Mouse (Mus musculus) gastrocnemius, postnatal 14 days (tissue): ENCODE measurements at regions not wholly inside any gene's neighbourhood (a gene's known extent, or its start where the extent isn't known, plus 50 kb on each side); places are given as distances from the start of the nearest gene placed in this dataset.
A peak's percentile ranks its signal among the peaks of the same experiment; 100 is the strongest.

Source experiments
- DNase-seq: peaks from one replicate; pipeline ENCODE4 v3.0.0; 2021; ENCODE audit warnings: mixed read lengths
- intact Hi-C: fragments of 180-260 bp; cut with DNase I; formaldehyde crosslinking; loops from one replicate; pipeline ENCODE4 v1.15.1; 2025; ENCODE audit warnings: low total_unique reads

- intact Hi-C loops: no loop called here
- DNase-seq: no peak
Measured at GRCm38 (mm10) chr14:102925769-102926443, 56.5 kb downstream of the Kctd12 start.

- intact Hi-C loops: no loop called here
- no peak for DNase-seq
Measured at GRCm38 (mm10) chr14:102924674-102925073, 57.8 kb downstream of the Kctd12 start.

DNA sequence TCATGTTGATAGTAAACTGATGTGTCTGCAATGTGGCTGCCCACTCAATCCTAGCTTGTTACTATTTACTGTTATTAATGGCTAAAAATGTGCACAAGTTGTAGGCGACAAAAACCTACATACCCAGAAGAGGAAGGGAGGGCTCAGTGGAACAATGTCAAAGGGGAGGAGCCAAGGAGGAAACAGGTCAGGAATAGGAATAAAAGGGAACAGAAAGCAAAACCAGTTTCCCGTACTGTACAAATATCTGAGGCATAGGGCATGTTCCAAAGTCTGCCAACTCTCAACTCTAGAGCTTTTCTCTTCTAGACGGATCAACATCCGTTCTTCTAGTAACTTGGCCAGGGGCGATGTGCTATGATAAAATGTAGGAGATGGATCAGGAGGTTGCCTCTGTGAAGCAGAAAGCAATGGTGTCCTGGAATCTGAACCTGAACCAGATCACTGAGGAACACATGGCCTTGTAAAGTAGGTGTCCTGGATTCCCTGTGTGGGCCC lies 59.9 kb downstream of the Kctd12 start:
- intact Hi-C loops: no loop called here
- no peak for DNase-seq

- no peak for DNase-seq
- intact Hi-C loops: no loop called here
Measured at GRCm38 (mm10) chr14:102920415-102920814, 62.0 kb downstream of the Kctd12 start.

DNA sequence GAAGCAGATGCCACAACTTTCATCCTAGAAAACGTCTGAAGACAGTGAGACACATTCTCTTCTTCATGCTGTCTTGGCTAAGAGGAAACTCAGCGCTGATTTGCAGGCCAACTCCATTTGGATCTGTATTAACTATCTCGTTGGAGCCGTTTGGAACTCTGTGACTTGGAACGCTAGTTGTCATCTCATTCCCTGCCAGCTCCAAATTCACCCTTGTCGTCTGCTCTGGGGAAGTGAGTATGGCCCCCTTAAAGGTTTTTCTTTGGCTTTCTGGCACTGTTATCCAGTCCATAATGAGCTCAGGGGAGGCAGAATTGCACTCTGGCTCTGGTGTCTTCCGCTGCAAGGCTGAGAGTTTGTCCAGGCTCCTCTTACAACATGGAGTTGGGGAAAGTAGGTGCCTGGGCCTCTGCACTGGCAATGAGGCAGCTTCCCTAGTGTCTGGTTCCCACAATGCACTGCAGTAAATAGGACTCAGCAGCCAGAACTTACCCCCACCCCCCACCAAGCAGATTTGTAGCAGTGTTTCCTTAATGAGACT lies 63.1 kb downstream of the Kctd12 start:
- intact Hi-C loops: no loop called here
- peak; percentile 13 for DNase-seq

DNA sequence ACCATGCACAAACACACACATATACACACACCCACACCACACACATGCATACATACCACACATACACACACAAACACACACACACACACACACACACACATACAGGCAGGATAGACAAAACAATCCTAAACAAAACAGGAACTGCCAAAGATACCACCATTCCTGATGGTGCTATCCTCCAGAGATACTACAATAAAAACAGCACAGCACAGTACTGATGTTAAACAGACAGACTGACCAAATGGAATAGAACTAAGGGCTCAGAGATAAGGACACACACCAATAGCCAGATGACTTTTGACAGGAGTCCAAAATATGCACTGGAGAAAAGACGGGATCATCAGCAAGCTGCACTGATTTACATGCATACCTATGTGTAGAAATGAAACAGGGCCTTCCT lies 64.5 kb downstream of the Kctd12 start:
- intact Hi-C loops: no loop called here

DNA sequence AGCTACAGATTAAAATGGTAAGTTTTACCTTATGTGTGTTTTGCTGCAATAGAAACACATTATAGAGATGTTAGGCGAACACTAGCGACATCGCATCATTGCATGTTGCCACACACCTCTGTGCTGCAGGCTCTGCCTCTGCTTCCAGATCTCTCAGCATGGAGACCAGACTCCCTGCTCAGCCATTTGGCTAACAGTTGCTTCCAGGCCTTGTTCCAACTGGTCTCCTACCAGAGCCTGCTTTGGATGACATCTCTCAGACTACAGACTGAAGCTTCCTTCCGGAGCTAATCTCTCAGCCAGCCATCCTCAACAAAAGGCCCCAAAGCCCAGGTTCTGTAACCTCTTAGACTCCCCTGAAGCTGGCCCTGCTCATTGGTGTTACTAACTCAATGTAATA lies 66.5 kb downstream of the Kctd12 start:
- intact Hi-C loops: no loop called here
- peak; percentile 65 for DNase-seq

More for the DNA sequence above, 64.5 kb downstream of the Kctd12 start:
- DNase-seq: no peak

- DNase-seq: no peak
- intact Hi-C loops: no loop called here
Measured at GRCm38 (mm10) chr14:102911582-102911981, 70.9 kb downstream of the Kctd12 start.

DNA sequence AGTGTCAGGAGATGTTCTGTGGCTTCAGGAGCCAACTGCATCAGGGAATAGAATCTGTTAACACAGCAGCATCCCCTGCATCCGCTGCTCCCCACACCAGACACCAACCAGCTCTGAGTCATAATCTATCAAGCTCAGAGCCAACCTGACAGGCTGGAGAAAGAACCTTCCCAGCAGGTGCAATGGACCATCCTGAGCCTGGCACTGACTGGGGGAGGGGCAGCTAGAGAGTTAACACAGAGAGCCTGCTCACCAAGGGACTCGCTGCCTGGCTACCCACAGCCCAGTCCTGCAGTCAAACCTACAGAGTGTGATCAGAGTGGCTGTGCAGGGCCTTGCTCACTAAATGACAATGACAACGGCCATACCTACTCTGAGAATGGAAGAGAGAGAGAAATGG lies 73.4 kb downstream of the Kctd12 start:
- no peak for DNase-seq
- intact Hi-C loops: no loop called here

DNA sequence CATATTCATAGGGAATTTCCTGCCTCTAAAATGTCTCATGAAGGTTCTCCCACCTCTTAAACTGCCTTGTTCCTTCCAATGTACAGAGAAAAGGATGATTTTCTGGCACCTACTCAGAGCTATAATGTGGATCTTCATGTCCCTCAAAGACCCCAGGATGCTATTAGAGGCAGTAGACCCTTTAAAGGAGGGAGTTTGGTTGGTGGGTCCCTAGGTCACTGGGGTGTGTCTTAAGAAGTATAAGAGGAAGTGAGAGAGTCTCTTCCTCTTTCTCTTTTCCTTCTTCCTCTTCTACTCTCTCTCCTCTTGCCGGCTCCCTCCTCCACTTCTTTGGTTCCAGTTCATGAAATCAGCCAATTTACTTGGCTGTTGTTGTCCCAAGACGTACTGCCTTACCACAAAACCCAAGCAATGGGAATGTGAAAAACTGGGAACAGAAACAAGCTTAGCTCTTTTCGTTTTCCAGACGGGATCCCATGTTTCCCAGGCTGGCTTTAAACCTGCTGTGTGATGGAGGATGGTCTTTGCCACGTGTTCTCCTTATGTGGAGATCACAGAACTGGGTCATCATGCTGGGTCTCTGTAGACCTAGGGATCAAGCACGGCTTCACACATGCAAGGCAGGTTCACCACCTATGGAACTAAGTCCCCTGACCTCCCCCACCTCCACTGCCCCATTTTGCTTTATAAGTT lies 74.9 kb downstream of the Kctd12 start:
- intact Hi-C loops: no loop called here
- DNase-seq: no peak

- intact Hi-C loops: no loop called here
- DNase-seq: no peak
Measured at GRCm38 (mm10) chr14:102906826-102907225, 75.6 kb downstream of the Kctd12 start.

GRCm38 (mm10) chr14:102906286-102906685 lies 76.2 kb downstream of the Kctd12 start:
- DNase-seq: no peak
- intact Hi-C loops: no loop called here

- DNase-seq: peak; percentile 81
- intact Hi-C loops: no loop called here
Measured at GRCm38 (mm10) chr14:102902906-102903305, 79.5 kb downstream of the Kctd12 start.

- intact Hi-C loops: no loop called here
Measured at GRCm38 (mm10) chr14:102902236-102902635, 80.2 kb downstream of the Kctd12 start.

DNA sequence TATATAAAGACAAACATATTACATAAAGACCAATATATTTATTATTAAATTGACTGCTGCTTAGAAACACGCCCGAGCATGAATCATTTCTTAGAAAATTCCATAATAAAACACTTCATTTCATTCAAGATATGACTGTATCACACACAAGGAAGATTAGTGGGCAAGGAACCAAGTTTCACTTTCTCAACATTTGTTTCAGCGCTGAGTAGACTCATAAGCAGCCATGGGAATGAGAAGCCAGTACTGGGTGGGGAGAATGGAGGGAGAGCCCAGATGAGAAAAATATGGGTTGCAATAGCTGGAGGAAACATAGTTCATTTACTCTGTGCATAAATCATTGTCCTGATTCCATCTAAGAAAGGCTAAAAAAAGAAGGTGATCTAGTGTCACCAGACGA lies 84.0 kb downstream of the Kctd12 start:
- intact Hi-C loops: no loop called here
- DNase-seq: no peak

More at GRCm38 (mm10) chr14:102902236-102902635, 80.2 kb downstream of the Kctd12 start:
- DNase-seq: no peak

GRCm38 (mm10) chr14:102897039-102897438 lies 85.4 kb downstream of the Kctd12 start:
- no peak for DNase-seq
- intact Hi-C loops: no loop called here

GRCm38 (mm10) chr14:102896527-102896926 lies 85.9 kb downstream of the Kctd12 start:
- DNase-seq: no peak
- intact Hi-C loops: no loop called here

- no peak for DNase-seq
- intact Hi-C loops: no loop called here
Measured at GRCm38 (mm10) chr14:102893241-102893640, 89.2 kb downstream of the Kctd12 start.

DNA sequence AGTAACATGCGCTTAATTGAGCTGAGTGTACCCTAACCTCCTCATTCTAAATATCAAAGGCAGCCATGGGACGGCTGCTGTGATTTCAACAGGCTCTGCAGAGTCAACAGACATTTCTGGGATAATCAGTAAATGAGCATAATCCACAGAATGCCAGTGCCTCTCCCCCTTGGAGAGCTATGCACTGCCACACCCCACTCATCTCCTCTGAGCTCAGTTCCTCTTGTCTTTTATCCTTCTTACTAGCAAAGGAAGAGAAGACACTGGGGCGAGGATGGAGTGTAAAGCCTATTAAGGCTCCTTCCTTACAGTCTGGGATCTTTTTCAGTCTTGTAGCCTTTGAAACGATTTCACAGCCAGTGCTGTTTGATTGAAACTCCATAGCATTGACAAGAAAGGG lies 90.9 kb downstream of the Kctd12 start:
- no peak for DNase-seq
- intact Hi-C loops: no loop called here

DNA sequence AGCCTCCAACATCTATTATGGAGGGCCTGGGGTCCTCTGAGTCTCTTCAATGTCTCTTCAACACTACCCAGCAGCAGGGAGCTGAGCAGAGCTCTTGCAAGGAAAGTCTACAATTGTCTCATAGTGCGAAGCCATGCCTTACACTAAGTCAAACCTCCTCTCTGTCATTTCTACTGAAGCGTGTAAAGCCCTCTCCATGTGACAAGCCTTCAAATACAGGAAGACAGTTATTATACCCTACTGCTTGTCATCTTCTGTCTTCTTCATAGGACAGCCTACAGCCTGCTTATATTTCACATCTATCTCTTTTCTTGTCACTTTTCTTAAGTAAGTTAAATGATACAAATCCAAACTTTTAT lies 97.2 kb downstream of the Kctd12 start:
- DNase-seq: no peak
- intact Hi-C loops: no loop called here
